Mouse (Mus musculus): Measurements from ENCODE around the gene Slc9a6. TPM values are rescaled to one million over a fixed set of nuclear protein-coding genes. Genes with fewer than 3 reads are reported as not detected.

The Slc9a6 gene
- total and polyA plus RNA-seq, 3 experiments = 9.0 to 15.7 (median 15.0) TPM

DNA sequence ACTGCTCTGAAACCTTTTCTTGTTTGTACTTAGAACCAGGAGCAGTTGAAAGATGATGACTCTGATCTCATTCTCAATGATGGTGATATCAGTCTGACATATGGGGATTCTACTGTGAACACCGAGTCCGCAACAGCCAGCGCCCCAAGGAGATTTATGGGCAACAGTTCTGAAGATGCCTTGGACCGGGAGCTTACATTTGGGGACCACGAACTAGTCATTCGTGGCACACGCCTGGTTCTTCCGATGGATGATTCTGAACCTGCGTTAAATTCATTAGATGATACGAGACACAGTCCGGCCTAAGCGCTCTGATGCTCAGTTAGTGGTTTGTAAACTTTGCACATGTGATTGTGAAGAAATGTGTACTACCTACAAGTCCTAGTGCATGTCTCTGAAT, 51.6 kb downstream of the Slc9a6 start:
- Histone ChIP-seq H3K36me3 (replicated peaks) (peaks cover 18% of the 10 kb centered on the region), H3K27me3 (ENCODE audit: insufficient read depth, low read length) (no peaks in the 10 kb centered on the region), H3K4me3 (ENCODE audit: low read depth, low read length) (no peak overlapping the region), H3K4me1 (ENCODE audit: insufficient read depth, low read depth, low read length) (no peaks in the 10 kb centered on the region), H3K9me3 (replicated peaks) (no peaks in the 10 kb centered on the region)
- ATAC-seq (ENCODE audit: extremely low read depth, insufficient number of reproducible peaks, low FRiP score, poor library complexity, severe bottlenecking) (no peak), DNase-seq (ENCODE audit: low spot score) (no peak)
- no peak for TF ChIP-seq TAL1 (conservative IDR thresholded peaks at IDR 0.05; ENCODE audit: low read depth, low read length)
- no peak for TF ChIP-seq CTCF (IDR thresholded peaks at IDR 0.05; ENCODE audit: low read depth, low read length)

DNA sequence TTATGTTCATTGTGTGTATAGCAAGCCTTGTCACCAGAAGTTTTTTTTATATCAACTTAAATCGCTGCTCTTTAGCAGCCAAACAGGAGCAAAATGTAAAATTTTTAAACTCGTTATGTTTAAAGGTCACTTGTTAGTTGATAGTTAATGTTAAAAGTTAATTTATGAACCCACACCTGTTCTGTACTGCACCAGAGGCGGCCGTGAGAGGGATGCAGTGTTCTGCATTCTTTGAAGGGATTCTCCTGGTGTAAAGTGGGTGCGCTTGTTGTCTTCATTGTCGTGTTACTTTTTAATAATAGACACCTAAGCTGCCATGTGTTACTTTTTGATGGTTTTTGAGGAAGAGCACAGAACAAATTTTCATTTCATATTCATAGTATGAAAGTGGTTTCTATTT, 52.8 kb downstream of the Slc9a6 start:
- no peak for TF ChIP-seq TAL1 (conservative IDR thresholded peaks at IDR 0.05; ENCODE audit: low read depth, low read length)
- TF ChIP-seq GATA2 (IDR thresholded peaks at IDR 0.05; ENCODE audit: borderline replicate concordance, low read depth, low read length) = no peak
- no peak for TF ChIP-seq GATA1 (IDR thresholded peaks at IDR 0.05; ENCODE audit: borderline replicate concordance, low read length)
- TF ChIP-seq POLR2AphosphoS5 (IDR thresholded peaks at IDR 0.05; ENCODE audit: insufficient replicate concordance, low read depth, low read length) = no peak
- TF ChIP-seq CTCF (IDR thresholded peaks at IDR 0.05; ENCODE audit: low read depth, low read length) = no peak
- ATAC-seq (ENCODE audit: extremely low read depth, insufficient number of reproducible peaks, low FRiP score, poor library complexity, severe bottlenecking) (no peak), DNase-seq (ENCODE audit: low spot score) (no peak)
- Histone ChIP-seq H3K4me1 (ENCODE audit: insufficient read depth, low read depth, low read length) (no peaks in the 10 kb centered on the region), H3K36me3 (replicated peaks) (peaks cover 14% of the 10 kb centered on the region), H3K9me3 (replicated peaks) (no peaks in the 10 kb centered on the region), H3K4me3 (ENCODE audit: low read depth, low read length) (no peak overlapping the region), H3K27me3 (ENCODE audit: insufficient read depth, low read length) (no peaks in the 10 kb centered on the region)

DNA sequence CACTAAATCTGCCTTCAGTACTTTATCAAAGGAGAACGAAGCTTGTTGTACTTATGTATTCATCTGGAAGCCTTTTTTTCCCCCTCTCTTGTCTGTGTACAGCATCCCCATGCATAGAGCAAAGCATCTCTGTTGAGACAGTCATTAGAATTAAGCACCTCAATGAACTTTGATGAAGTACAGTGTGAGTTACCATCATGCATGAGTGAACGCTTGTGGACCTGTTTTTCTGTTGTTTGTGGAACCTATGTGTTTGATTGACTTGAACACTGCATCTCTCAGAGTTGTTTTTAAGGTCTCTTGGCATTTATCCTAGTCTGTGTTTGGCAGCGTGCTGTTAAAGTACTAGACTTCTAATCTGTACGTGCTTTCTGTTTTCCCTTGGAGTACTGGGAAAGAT, 53.8 kb downstream of the Slc9a6 start:
- H3K9me3 ChIP-seq (replicated peaks) = no peaks in the 10 kb centered on the region
- H3K27me3 ChIP-seq (ENCODE audit: insufficient read depth, low read length) = no peaks in the 10 kb centered on the region
- TF ChIP-seq GATA1 (IDR thresholded peaks at IDR 0.05; ENCODE audit: borderline replicate concordance, low read length) (no peak), TAL1 (conservative IDR thresholded peaks at IDR 0.05; ENCODE audit: low read depth, low read length) (no peak), POLR2AphosphoS5 (IDR thresholded peaks at IDR 0.05; ENCODE audit: insufficient replicate concordance, low read depth, low read length) (no peak), CTCF (IDR thresholded peaks at IDR 0.05; ENCODE audit: low read depth, low read length) (no peak), GATA2 (IDR thresholded peaks at IDR 0.05; ENCODE audit: borderline replicate concordance, low read depth, low read length) (no peak)
- ATAC-seq (ENCODE audit: extremely low read depth, insufficient number of reproducible peaks, low FRiP score, poor library complexity, severe bottlenecking) (no peak), DNase-seq (ENCODE audit: low spot score) (no peak)
- H3K36me3 ChIP-seq (replicated peaks) = peaks cover 11% of the 10 kb centered on the region
- no peaks in the 10 kb centered on the region for H3K4me1 ChIP-seq (ENCODE audit: insufficient read depth, low read depth, low read length)
- H3K4me3 ChIP-seq (ENCODE audit: low read depth, low read length) = no peak overlapping the region

DNA sequence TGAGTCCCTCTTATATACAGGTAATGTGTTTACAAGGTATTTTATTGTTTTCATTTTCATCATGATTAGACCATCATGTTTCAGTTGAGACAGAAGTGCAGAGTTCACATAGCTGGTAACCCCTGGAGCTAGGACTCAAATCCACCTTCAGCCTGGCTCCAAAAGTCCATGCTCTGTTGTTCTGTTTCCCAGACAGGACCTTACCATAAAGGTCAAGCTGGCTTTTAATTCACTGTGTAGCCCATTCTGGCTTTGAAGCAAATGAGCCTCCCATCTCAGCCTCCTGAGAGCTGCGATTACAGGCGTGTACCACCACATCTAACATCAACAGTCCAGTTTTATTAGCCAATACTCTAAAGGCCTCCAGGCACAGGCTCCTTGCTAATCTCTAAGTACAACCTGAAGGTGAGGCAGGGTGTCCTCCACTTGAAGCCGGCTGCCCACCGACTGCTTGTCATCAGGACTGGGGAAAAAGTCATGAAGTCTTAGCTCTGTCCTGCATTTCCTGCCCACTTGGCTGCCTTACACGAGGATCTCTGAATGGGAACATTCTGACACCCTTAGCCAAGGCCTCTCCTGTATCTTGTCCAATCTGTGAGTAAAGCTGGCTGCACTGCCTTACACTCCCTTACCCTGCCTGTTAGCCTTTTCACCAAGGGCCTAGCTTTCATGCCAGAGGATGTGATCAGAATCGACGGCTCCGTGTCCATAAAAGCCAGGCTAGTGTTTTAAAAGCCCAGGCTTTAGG, 55.8 kb downstream of the Slc9a6 start:
- TF ChIP-seq TAL1 (conservative IDR thresholded peaks at IDR 0.05; ENCODE audit: low read depth, low read length) = no peak
- no peak for TF ChIP-seq POLR2AphosphoS5 (IDR thresholded peaks at IDR 0.05; ENCODE audit: insufficient replicate concordance, low read depth, low read length)
- no peak for TF ChIP-seq GATA1 (IDR thresholded peaks at IDR 0.05; ENCODE audit: borderline replicate concordance, low read length)
- TF ChIP-seq CTCF (IDR thresholded peaks at IDR 0.05; ENCODE audit: low read depth, low read length) = no peak
- TF ChIP-seq GATA2 (IDR thresholded peaks at IDR 0.05; ENCODE audit: borderline replicate concordance, low read depth, low read length) = no peak
- H3K36me3 ChIP-seq (replicated peaks) = peaks cover 7% of the 10 kb centered on the region
- H3K27me3 ChIP-seq (ENCODE audit: insufficient read depth, low read length) = no peaks in the 10 kb centered on the region
- DNase-seq (ENCODE audit: low spot score) (no peak), ATAC-seq (ENCODE audit: extremely low read depth, insufficient number of reproducible peaks, low FRiP score, poor library complexity, severe bottlenecking) (no peak)
- H3K4me3 ChIP-seq (ENCODE audit: low read depth, low read length) = no peak overlapping the region
- H3K9me3 ChIP-seq (replicated peaks) = no peaks in the 10 kb centered on the region
- H3K4me1 ChIP-seq (ENCODE audit: insufficient read depth, low read depth, low read length) = no peaks in the 10 kb centered on the region

DNA sequence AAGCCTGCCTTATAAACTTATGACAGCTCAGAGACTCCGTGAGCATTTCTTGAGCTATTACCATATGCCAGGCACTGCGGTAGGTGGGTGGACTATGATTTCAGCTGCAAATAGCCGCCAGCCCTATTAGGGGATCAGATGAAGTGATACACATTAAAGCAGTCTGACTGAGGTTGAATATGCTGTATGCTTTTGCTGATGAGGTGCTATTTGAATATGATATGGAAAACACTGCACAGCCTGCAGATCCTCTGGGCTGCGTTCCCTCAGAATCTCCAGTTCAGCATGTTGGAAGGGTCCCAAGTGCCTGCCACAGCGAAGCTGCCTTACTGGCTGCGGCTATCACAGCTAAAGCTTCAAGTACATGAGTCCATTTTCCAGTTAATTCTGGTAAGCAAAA, 57.7 kb downstream of the Slc9a6 start:
- DNase-seq (ENCODE audit: low spot score) (no peak), ATAC-seq (ENCODE audit: extremely low read depth, insufficient number of reproducible peaks, low FRiP score, poor library complexity, severe bottlenecking) (no peak)
- no peaks in the 10 kb centered on the region for H3K36me3 ChIP-seq (replicated peaks)
- no peaks in the 10 kb centered on the region for H3K9me3 ChIP-seq (replicated peaks)
- H3K4me1 ChIP-seq (ENCODE audit: insufficient read depth, low read depth, low read length) = no peaks in the 10 kb centered on the region
- no peak overlapping the region for H3K4me3 ChIP-seq (ENCODE audit: low read depth, low read length)
- TF ChIP-seq GATA1 (IDR thresholded peaks at IDR 0.05; ENCODE audit: borderline replicate concordance, low read length) = no peak
- no peak for TF ChIP-seq GATA2 (IDR thresholded peaks at IDR 0.05; ENCODE audit: borderline replicate concordance, low read depth, low read length)
- no peak for TF ChIP-seq TAL1 (conservative IDR thresholded peaks at IDR 0.05; ENCODE audit: low read depth, low read length)
- TF ChIP-seq CTCF (IDR thresholded peaks at IDR 0.05; ENCODE audit: low read depth, low read length) = no peak
- no peak for TF ChIP-seq POLR2AphosphoS5 (IDR thresholded peaks at IDR 0.05; ENCODE audit: insufficient replicate concordance, low read depth, low read length)
- no peaks in the 10 kb centered on the region for H3K27me3 ChIP-seq (ENCODE audit: insufficient read depth, low read length)

DNA sequence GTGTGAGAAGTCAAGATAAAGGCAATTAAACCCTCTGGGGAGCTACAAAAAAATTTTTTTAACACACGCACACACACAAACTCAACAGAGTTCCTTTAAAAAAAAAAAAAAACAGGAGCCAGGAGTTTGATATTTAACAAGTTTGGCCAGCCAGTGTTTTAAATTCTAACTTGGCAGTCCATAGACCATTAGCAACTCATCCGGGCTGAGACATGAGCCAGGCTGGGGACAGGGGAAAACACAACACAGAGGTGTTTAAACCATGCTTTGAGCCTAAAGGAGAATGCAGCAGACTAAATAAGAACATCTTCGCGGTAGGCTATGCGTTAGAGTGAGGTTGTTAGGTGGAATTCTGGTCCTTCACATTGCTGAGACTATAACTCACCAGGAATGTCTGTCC, 58.5 kb downstream of the Slc9a6 start:
- DNase-seq (ENCODE audit: low spot score) (no peak), ATAC-seq (ENCODE audit: extremely low read depth, insufficient number of reproducible peaks, low FRiP score, poor library complexity, severe bottlenecking) (no peak)
- H3K27me3 ChIP-seq (ENCODE audit: insufficient read depth, low read length) = no peaks in the 10 kb centered on the region
- no peaks in the 10 kb centered on the region for H3K36me3 ChIP-seq (replicated peaks)
- H3K4me1 ChIP-seq (ENCODE audit: insufficient read depth, low read depth, low read length) = no peaks in the 10 kb centered on the region
- no peak overlapping the region for H3K4me3 ChIP-seq (ENCODE audit: low read depth, low read length)
- no peak for TF ChIP-seq CTCF (IDR thresholded peaks at IDR 0.05; ENCODE audit: low read depth, low read length)
- no peak for TF ChIP-seq POLR2AphosphoS5 (IDR thresholded peaks at IDR 0.05; ENCODE audit: insufficient replicate concordance, low read depth, low read length)
- TF ChIP-seq GATA2 (IDR thresholded peaks at IDR 0.05; ENCODE audit: borderline replicate concordance, low read depth, low read length) = no peak
- no peak for TF ChIP-seq TAL1 (conservative IDR thresholded peaks at IDR 0.05; ENCODE audit: low read depth, low read length)
- TF ChIP-seq GATA1 (IDR thresholded peaks at IDR 0.05; ENCODE audit: borderline replicate concordance, low read length) = no peak
- H3K9me3 ChIP-seq (replicated peaks) = no peaks in the 10 kb centered on the region
